Mouse (Mus musculus) adrenal gland, postnatal 36 days (tissue): Measurements from ENCODE around the gene Usp13. TPM values are rescaled to one million over a fixed set of nuclear protein-coding genes. Genes with fewer than 3 reads are reported as not detected.

Source experiments
- DNase-seq, 2 experiments: peaks; one replicate each; pipeline ENCODE4 v3.0.0; 2021; ENCODE audit warnings: mixed read lengths in 1 of 2
- total RNA-seq, 2 experiments: library from RNA; stranded (reverse); gene quantifications; 2 replicates each; pipeline ENCODE4 v1.2.3; 2021

Usp13 gene
- total RNA-seq, 2 experiments from 2014 or later = 3.6 to 4.3 TPM

- DNase-seq = peak; percentile 6 to 12
These were observed 122.6 kb downstream of the Usp13 start for GRCm38 (mm10) chr3:32939802-32940501.

- DNase-seq = no peak
These were observed 130.1 kb downstream of the Usp13 start for GRCm38 (mm10) chr3:32947486-32947885.

DNA sequence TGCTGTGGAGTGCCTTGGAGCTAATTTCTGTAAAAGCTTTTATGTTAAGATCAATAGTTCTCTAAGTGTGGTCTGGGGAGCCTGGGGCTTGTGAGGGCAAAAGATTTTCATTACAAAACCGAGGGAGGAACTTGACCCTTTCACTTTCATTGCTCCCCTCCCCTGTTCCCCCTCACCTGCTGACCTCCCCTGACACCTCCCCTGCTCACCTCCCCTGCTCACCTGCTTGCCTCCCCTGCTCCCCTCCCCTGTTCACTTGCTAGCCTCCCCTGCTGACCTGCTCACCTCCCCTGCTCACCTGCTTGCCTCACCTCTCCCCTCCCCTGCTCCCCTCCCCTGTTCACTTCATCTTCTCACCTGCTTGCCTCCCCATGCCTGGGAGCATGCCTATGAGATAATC, 134.0 kb downstream of the Usp13 start:
- DNase-seq = no peak

- no peak for DNase-seq
These were observed 144.1 kb downstream of the Usp13 start for GRCm38 (mm10) chr3:32961494-32961893.

- DNase-seq = peak; percentile 15 to 37
These were observed 148.2 kb downstream of the Usp13 start for GRCm38 (mm10) chr3:32965528-32965927.

GRCm38 (mm10) chr3:32968671-32969425, 151.5 kb downstream of the Usp13 start:
- no peak for DNase-seq

DNA sequence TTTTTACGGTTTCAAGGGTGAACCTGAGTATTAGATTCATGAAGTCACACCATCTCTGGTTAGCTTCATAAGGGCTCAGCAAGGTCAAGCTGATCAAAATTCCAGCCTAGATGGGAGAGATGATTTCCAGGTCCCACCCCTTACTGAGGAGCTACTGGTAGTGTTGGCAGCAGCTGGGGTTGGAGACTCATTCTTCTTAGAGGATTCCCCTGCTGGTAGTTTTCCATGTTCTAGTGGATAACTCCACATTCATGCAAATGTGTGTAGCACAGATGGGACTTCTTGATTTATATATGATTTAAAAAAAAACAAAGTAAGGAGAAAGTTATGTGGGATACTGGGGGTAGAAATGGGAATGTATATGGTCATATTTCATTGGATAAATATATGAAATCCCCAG, 152.9 kb downstream of the Usp13 start:
- no peak for DNase-seq

GRCm38 (mm10) chr3:32979238-32979637, 161.9 kb downstream of the Usp13 start:
- no peak for DNase-seq

DNA sequence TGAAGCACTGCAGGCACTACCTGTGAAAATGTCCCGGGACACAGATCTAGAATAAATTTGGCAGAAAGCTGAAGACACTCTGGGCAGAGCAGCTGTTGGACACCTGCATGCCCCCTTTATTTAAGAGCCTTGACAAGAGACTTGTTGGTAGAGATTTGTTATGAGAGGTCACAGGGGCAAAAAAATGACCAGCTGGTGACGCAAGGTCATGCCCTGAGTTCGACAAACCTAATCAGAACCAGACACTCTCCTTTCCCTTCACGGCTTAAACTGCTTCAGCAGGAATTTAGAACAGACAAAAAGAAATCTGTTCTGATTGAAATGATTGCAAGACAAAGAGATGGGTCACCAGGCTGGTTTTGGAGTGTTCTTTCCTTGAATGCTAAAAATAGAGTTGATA, 162.6 kb downstream of the Usp13 start:
- no peak for DNase-seq

DNA sequence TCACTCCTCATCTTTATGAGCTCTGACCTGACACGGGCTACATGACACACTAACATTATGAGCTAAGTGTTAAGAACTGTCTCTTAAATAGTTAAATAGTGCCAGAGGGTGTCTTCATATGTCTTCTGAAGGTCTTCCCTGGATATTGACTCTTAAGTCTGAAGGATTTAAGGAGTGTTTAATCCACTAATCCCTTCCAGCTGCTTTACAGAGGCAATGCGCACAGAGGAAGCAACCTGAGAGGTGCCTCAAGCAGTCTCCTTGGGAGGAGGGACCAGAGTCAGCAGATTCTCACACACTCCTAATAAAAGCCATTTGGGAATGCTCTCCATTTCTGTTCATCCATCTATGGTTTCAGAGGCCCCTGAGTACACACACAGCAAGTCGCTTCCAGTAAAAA, 167.8 kb downstream of the Usp13 start:
- no peak for DNase-seq

Other genes starting within 250 kb of the Usp13 start
- 10 to 100 TPM; 42.2 to 79.8 TPM for gene Gnb4, start 201.0 kb upstream of the Usp13 start, total RNA-seq
- gene Actl6a, start 111.2 kb upstream of the Usp13 start, total RNA-seq = 10 to 100 TPM; 43.1 to 50.6 TPM
- gene Ndufb5, start 80.6 kb upstream of the Usp13 start, total RNA-seq = 100 to 1,000 TPM; 367 to 402 TPM
- gene Mrpl47, start 79.9 kb upstream of the Usp13 start, total RNA-seq = 10 to 100 TPM; 29.6 to 36.2 TPM